Comparison of ENCODE assay signal across 8 mouse cellular contexts in the genomic region with DNA sequence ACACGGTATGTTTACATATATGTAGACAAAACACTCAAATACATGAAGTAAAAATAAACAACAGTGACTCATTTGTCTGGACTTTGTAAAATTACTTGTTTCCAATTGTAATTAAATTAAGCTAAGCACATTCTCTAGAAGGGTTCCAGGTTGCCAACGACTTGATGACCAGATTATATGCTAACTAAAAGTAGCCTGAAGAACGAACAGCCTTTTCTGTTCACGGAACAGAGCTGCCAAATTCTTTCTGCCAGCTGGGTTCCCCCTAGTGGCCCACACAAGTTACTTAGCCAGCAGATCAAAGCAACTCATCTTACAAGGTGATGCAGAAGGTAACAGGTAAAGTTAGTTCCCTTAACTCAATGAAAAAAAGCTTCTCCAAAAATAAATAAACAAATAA. TPM values are rescaled to one million over a fixed set of nuclear protein-coding genes. Genes with fewer than 3 reads are reported as not detected.
DNase-seq lines count a peak whose midpoint lies in the region; ATAC-seq and TF ChIP-seq lines count a peak whose summit lies in the region.
"Had no signal": no experiment of that assay in that cellular context is flagged by ENCODE, and none has a peak within 500 bp of the region (broad histone marks: within the 10 kb centered on the region; RNA-seq: fewer than 3 reads in every experiment).

No protein-coding gene starts in this region.

- no peak overlapping the region for H3K27ac ChIP-seq in kidney, adult 2 months (ENCODE audit: insufficient read depth, low read depth, low read length)
- no peak overlapping the region for H3K27ac ChIP-seq in kidney, embryonic 16.5 days (ENCODE audit: low read length)
- H3K27ac ChIP-seq: limb, embryonic 15.5 days had no signal

- H3K36me3 ChIP-seq in kidney, adult 2 months (ENCODE audit: control insufficient read depth, insufficient read depth, low read length): no peaks in the 10 kb centered on the region
- H3K36me3 ChIP-seq in kidney, embryonic 16.5 days (ENCODE audit: insufficient read depth, low read length): no peaks in the 10 kb centered on the region
- H3K36me3 ChIP-seq: limb, embryonic 15.5 days had no signal

- WGBS in kidney, adult 2 months: 17% methylated on average over 4 of the region's 4 CpGs
- 24% methylated on average over 4 of the region's 4 CpGs for WGBS in kidney, embryonic 16.5 days

- no peak for TF ChIP-seq POLR2A in kidney, adult 2 months (IDR thresholded peaks at IDR 0.05; ENCODE audit: low read depth, low read length)

- no peaks in the 10 kb centered on the region for H3K4me1 ChIP-seq in kidney, adult 2 months (ENCODE audit: control insufficient read depth, insufficient read depth, low read length)
- no peaks in the 10 kb centered on the region for H3K4me1 ChIP-seq in kidney, embryonic 16.5 days (ENCODE audit: insufficient read depth, low read length)
- H3K4me1 ChIP-seq: limb, embryonic 15.5 days had no signal

- peak; percentile 66 for TF ChIP-seq CTCF in kidney, adult 2 months (conservative IDR thresholded peaks at IDR 0.05; ENCODE audit: insufficient read depth, insufficient read length, low read depth, low read length)

- no peak overlapping the region for H3K4me3 ChIP-seq in kidney, adult 2 months (ENCODE audit: insufficient read depth, low read depth, low read length)
- no peak overlapping the region for H3K4me3 ChIP-seq in kidney, embryonic 16.5 days (ENCODE audit: low read length)
- H3K4me3 ChIP-seq: limb, embryonic 15.5 days had no signal

- no peaks in the 10 kb centered on the region for H3K27me3 ChIP-seq in kidney, adult 2 months (replicated peaks; ENCODE audit: control insufficient read depth, insufficient read depth, low read length)
- H3K27me3 ChIP-seq in kidney, embryonic 16.5 days (ENCODE audit: insufficient read depth, low read length): no peaks in the 10 kb centered on the region
- H3K27me3 ChIP-seq: limb, embryonic 15.5 days had no signal

- no peak overlapping the region for H3K9ac ChIP-seq in kidney, embryonic 16.5 days (replicated peaks; ENCODE audit: low read length)
- H3K9ac ChIP-seq: limb, embryonic 15.5 days had no signal

- peak; percentile 59 for DNase-seq in kidney, adult 2 months
- peak; percentile 51 to 58 for DNase-seq in B cell, adult 2 months
- peak; percentile 63 for DNase-seq in ES-CJ7 (ENCODE audit: low read depth, low spot score)
- DNase-seq in induced T-regulatory cell, adult 2 months (ENCODE audit: low read depth): peak; percentile 38
- no peak for DNase-seq in urinary bladder, adult 2 months (ENCODE audit: low spot score)

- no peak for ATAC-seq in kidney, embryonic 16.5 days (ENCODE audit: low FRiP score, low TSS enrichment)
- peak; percentile 55; the same call in 1 of the 2 replicates for ATAC-seq in neutrophil, adult 5-6 weeks (ENCODE audit: extremely low read depth, insufficient number of reproducible peaks, low FRiP score, poor library complexity, severe bottlenecking)

- H3K4me2 ChIP-seq in kidney, embryonic 16.5 days (replicated peaks; ENCODE audit: low read depth, low read length): no peak overlapping the region
- H3K4me2 ChIP-seq: limb, embryonic 15.5 days had no signal

- H3K9me3 ChIP-seq in kidney, embryonic 16.5 days (ENCODE audit: low read length): no peaks in the 10 kb centered on the region
- H3K9me3 ChIP-seq: limb, embryonic 15.5 days had no signal

RNA-seq across cellular contexts. Expression of gene Fcamr, which starts 16.6 kb away (rescaled TPM):
- polyA plus RNA-seq in kidney, adult 2 months (2012; rRNA removed): 4.0 and 4.2 TPM in 2 replicates
- not detected in 2 replicates for polyA plus RNA-seq in kidney, embryonic 16.5 days (2015; fragmentation: Nextera tagmentation; extraction: Ambion mirVana)
- total RNA-seq in neutrophil, adult 5-6 weeks (2017): not detected in 2 replicates
- polyA plus RNA-seq in urinary bladder, adult 2 months (2012; rRNA removed): 6.0 and 8.3 TPM in 2 replicates

RNA-seq across cellular contexts. Expression of gene Pigr, which starts 42.4 kb away (rescaled TPM):
- polyA plus RNA-seq in kidney, adult 2 months (2012; rRNA removed): 16.9 and 26.4 TPM in 2 replicates
- not detected in 2 replicates for polyA plus RNA-seq in kidney, embryonic 16.5 days (2015; fragmentation: Nextera tagmentation; extraction: Ambion mirVana)
- 1.5 and 1.8 TPM in 2 replicates for total RNA-seq in neutrophil, adult 5-6 weeks (2017)
- polyA plus RNA-seq in urinary bladder, adult 2 months (2012; rRNA removed): 5.1 and 5.5 TPM in 2 replicates

RNA-seq across cellular contexts. Expression of gene AA986860, which starts 52.3 kb away (rescaled TPM):
- 8.8 and 9.8 TPM in 2 replicates for polyA plus RNA-seq in kidney, adult 2 months (2012; rRNA removed)
- polyA plus RNA-seq in kidney, embryonic 16.5 days (2015; fragmentation: Nextera tagmentation; extraction: Ambion mirVana): 16.1 TPM in 2 replicates
- 1.4 and 3.1 TPM in 2 replicates for total RNA-seq in neutrophil, adult 5-6 weeks (2017)
- polyA plus RNA-seq in urinary bladder, adult 2 months (2012; rRNA removed): 32.6 and 34.6 TPM in 2 replicates

RNA-seq across cellular contexts. Expression of gene Pfkfb2, which starts 55.0 kb away (rescaled TPM):
- polyA plus RNA-seq in kidney, adult 2 months (2012; rRNA removed): 7.8 and 9.2 TPM in 2 replicates
- 9.5 and 9.7 TPM in 2 replicates for polyA plus RNA-seq in kidney, embryonic 16.5 days (2015; fragmentation: Nextera tagmentation; extraction: Ambion mirVana)
- total RNA-seq in neutrophil, adult 5-6 weeks (2017): 15.8 and 20.0 TPM in 2 replicates
- 21.9 and 22.9 TPM in 2 replicates for polyA plus RNA-seq in urinary bladder, adult 2 months (2012; rRNA removed)
